In the genomic region with DNA sequence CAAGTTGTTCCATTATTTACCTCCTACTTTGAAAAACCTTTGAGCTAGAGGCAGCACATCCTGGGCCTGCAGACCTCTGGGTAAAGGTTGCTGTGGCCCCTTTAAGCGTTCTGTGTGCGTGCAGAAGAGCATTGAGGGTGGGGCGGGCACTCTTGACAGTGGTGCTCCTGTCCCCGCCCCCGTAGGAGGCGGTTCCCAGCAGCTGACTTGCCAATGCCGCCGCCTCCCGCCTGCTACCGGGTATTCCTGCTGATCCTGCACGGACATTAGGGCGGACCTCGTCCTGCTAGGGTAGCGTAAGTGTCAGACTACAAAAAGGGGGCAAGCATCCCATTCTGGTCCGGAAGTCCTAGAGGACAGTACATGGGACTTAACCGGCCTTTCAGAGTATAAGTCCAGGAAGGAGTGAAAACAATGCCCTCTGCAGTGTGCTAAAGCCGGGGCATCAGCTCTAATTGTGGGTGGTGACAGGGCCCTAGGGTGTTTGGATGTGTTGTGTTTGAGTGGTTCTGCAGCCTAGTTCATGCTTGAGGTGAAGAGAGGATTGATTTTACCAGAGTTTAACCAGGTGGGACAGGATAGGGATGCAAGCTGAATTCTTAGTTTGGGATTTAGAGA, we compare ENCODE assay signal across 8 mouse cellular contexts. TPM values are rescaled to one million over a fixed set of nuclear protein-coding genes. Genes with fewer than 3 reads are reported as not detected.
DNase-seq lines count a peak whose midpoint lies in the region; ATAC-seq and TF ChIP-seq lines count a peak whose summit lies in the region.

No protein-coding gene starts in this region.

- H3K4me2 ChIP-seq in hindbrain, embryonic 12.5 days (replicated peaks): peak overlapping the region; percentile 55
- H3K4me2 ChIP-seq in lung, postnatal 0 days (replicated peaks; ENCODE audit: low read depth, low read length): peak overlapping the region; percentile 56

- in situ Hi-C loops in Patski (cut with MboI; ENCODE audit: low pct_unique_long_range_greater_than_20kb): no loop called here

- peak; percentile 94 for ATAC-seq in Patski
- peak; percentile 91 for ATAC-seq in hindbrain, embryonic 12.5 days (ENCODE audit: low FRiP score)
- ATAC-seq in lung, postnatal 0 days: peak; percentile 100

- CTCF ChIA-PET in Patski (lab: Charles Lee): interaction anchor here (0.7 to 1.4 kb wide), 2 partner anchors 18 to 59 kb away, joined by 3 read pairs; no protein-coding TSS in a partner anchor

- POLR2A ChIA-PET in Patski (lab: Charles Lee): no interaction called here

- peaks cover 9% of the 10 kb centered on the region for H3K4me1 ChIP-seq in hindbrain, embryonic 12.5 days
- no peaks in the 10 kb centered on the region for H3K4me1 ChIP-seq in lung, postnatal 0 days (ENCODE audit: insufficient read depth, low read depth, low read length)

- DNase-seq in Patski (ENCODE audit: low read depth, low spot score): no peak
- peak; percentile 77 to 80 for DNase-seq in cerebellum, postnatal 14 days
- DNase-seq in frontal cortex, postnatal 14 days (ENCODE audit: low spot score in 2 of 2): peak; percentile 44 to 46
- peak; percentile 46 to 66 for DNase-seq in layer of hippocampus, postnatal 10 days (ENCODE audit: low spot score in 2 of 2)
- peak; percentile 98 for DNase-seq in lung, postnatal 0 days (ENCODE audit: low spot score)
- DNase-seq in ovary, postnatal 10 days (ENCODE audit: low spot score): peak; percentile 37
- DNase-seq in thymus, postnatal 0 days (ENCODE audit: low spot score): peak; percentile 84

- peak overlapping the region; percentile 31 for H3K4me3 ChIP-seq in hindbrain, embryonic 12.5 days
- peak overlapping the region; percentile 37 for H3K4me3 ChIP-seq in lung, postnatal 0 days (ENCODE audit: low read depth, low read length)

- 4% methylated on average over 17 of the region's 17 CpGs for WGBS in hindbrain, embryonic 12.5 days
- WGBS in lung, postnatal 0 days: under 1% methylated on average over 17 of the region's 17 CpGs

- TF ChIP-seq CTCF in Patski (IDR thresholded peaks at IDR 0.05): no peak
- TF ChIP-seq CTCF in lung, postnatal 0 days (IDR thresholded peaks at IDR 0.05): peak; percentile 57

- no peaks in the 10 kb centered on the region for H3K36me3 ChIP-seq in hindbrain, embryonic 12.5 days
- no peaks in the 10 kb centered on the region for H3K36me3 ChIP-seq in lung, postnatal 0 days (ENCODE audit: insufficient read depth, low read length)

- H3K27ac ChIP-seq in hindbrain, embryonic 12.5 days: 0 out of 2 replicates have a peak overlapping the region, but pooled peaks have one; percentile 40
- H3K27ac ChIP-seq in lung, postnatal 0 days (ENCODE audit: low read length): 0 out of 2 replicates have a peak overlapping the region, but pooled peaks have one; percentile 11

- TF ChIP-seq EP300 in lung, postnatal 0 days (IDR thresholded peaks at IDR 0.05): no peak

- peak overlapping the region; percentile 41 for H3K9ac ChIP-seq in hindbrain, embryonic 12.5 days
- no peak overlapping the region for H3K9ac ChIP-seq in lung, postnatal 0 days (replicated peaks; ENCODE audit: low read depth)

- H3K27me3 ChIP-seq in Patski: no peaks in the 10 kb centered on the region
- no peaks in the 10 kb centered on the region for H3K27me3 ChIP-seq in hindbrain, embryonic 12.5 days
- H3K27me3 ChIP-seq in lung, postnatal 0 days (replicated peaks; ENCODE audit: insufficient read depth, low read length): no peaks in the 10 kb centered on the region

- no peaks in the 10 kb centered on the region for H3K9me3 ChIP-seq in hindbrain, embryonic 12.5 days (replicated peaks)
- H3K9me3 ChIP-seq in lung, postnatal 0 days (ENCODE audit: low read length): no peaks in the 10 kb centered on the region

RNA-seq across cellular contexts. Expression of a gene that starts 11.1 kb away (rescaled TPM):
- polyA plus RNA-seq in Patski (2021): 58.1 TPM
- polyA plus RNA-seq in hindbrain, embryonic 12.5 days (2016; fragmentation: Nextera tagmentation; extraction: Ambion mirVana): 136 and 139 TPM in 2 replicates
- 100 to 1,000 TPM; 126 TPM for total RNA-seq in layer of hippocampus, postnatal 10 days (2021)
- 25.9 and 31.8 TPM in 2 replicates for polyA plus RNA-seq in lung, postnatal 0 days (2015; fragmentation: Nextera tagmentation; extraction: Ambion mirVana)
- 82.1 and 95.1 TPM in 2 replicates for polyA plus RNA-seq in thymus, postnatal 0 days (2015; fragmentation: Nextera tagmentation; extraction: Ambion mirVana)
